Mouse (Mus musculus): ENCODE measurements at regions not wholly inside any gene's neighbourhood (a gene's known extent, or its start where the extent isn't known, plus 50 kb on each side); places are given as distances from the start of the nearest gene placed in this dataset.

DNA sequence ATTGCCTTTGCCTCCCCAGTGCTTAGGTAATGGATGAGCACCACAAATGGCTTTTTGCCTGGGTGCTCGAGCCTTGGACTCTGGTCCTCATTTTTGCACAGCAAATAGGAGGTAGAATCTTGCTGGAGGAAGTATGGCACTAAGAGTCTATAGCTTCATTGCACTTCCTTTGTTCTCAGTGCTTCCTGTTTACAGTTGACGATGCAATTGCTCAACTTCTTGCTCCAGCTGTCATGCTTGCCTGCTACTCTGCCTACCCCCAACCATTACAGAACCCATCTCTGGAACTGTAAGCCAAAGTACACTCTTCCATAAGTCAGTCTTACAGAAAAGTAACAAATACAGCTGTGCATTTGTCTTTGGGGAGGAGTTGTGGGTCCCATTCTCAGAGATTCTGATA is 79.8 kb upstream of the Slc7a14 start:
- TF ChIP-seq CTCF (IDR thresholded peaks at IDR 0.05; ENCODE audit: low read depth) (no peak), EP300 (IDR thresholded peaks at IDR 0.05; ENCODE audit: low read depth) (0 out of 2 replicates have a peak, but pooled peaks have one; percentile 22)

All from liver, postnatal 0 days (tissue).